Mouse (Mus musculus) spleen, adult 2 months (tissue): ENCODE measurements around the gene Ncoa3.

Experiments
- CTCF ChIP-seq: fragments of 200-500 bp; IDR thresholded peaks from 2 replicates; pipeline ENCODE4 v1.5.1; 2011; ENCODE audit warnings: mild to moderate bottlenecking, inconsistent platforms; ENCODE audit not compliant: insufficient read depth, insufficient read length, insufficient replicate concordance; ENCODE audit errors: extremely low read depth
- POLR2A ChIP-seq: fragments of 200-500 bp; IDR thresholded peaks from 2 replicates; pipeline ENCODE4 v1.6.1; 2011; ENCODE audit warnings: low read depth, low read length, inconsistent platforms

GRCm38 (mm10) chr2:166027834-166028233, 35.4 kb downstream of the Ncoa3 start:
- no peak for TF ChIP-seq CTCF
- TF ChIP-seq POLR2A, result no peak
